ENCODE assay signal across 8 mouse cellular contexts in the genomic region with DNA sequence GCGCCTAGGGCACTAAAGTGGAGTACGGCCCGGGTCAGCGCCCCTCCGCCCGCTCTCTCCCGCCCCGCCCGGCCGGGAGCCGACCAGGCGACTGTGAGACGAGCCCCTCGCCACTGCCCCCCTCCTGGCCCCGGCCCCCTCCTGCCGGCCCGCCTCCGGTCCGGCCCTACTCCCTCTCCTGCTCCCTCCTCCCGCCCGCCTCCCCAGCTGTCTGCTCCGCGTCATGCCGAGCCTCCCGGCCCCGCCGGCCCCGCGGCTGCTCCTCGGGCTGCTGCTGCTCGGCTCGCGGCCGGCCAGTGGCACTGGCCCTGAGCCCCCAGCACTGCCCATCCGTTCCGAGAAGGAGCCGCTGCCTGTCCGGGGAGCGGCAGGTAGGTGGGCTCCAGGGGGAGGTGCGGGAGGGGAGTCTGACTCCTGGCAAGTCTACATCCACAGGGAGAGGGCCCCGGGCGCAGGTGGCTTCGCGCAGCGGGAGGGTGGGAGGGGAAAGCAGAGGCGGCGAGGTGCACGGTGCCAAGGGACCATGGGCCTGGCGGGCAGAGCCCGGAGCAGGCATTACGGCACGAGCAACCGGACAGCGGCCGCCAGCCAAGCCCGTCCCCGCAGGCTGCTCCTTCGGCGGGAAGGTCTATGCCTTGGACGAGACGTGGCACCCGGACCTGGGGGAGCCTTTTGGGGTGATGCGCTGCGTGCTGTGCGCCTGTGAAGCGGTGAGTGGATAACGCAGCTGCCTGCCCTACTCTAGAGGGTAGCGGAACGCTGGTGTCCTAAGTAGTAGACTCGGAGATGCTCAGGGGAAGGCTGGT. TPM values are rescaled to one million over a fixed set of nuclear protein-coding genes. Genes with fewer than 3 reads are reported as not detected.
DNase-seq lines count a peak whose midpoint lies in the region; ATAC-seq lines count a peak whose summit lies in the region.

TSS of gene Chrd (plus strand) at position 203 of the 806 bp plus-strand sequence.

- peaks cover 93% of the 10 kb centered on the region for H3K27me3 ChIP-seq in liver, embryonic 13.5 days
- H3K27me3 ChIP-seq in neural tube, embryonic 13.5 days: peaks cover 30% of the 10 kb centered on the region

- no peaks in the 10 kb centered on the region for H3K9me3 ChIP-seq in liver, embryonic 13.5 days (replicated peaks)
- H3K9me3 ChIP-seq in neural tube, embryonic 13.5 days: no peaks in the 10 kb centered on the region

- no peak within 1 kb of the TSS for H3K27ac ChIP-seq in liver, embryonic 13.5 days
- H3K27ac ChIP-seq in neural tube, embryonic 13.5 days (replicated peaks): peak within 1 kb of the TSS; percentile 78

- 2% methylated on average over 57 of the region's 70 CpGs for WGBS in liver, embryonic 13.5 days (ENCODE audit: insufficient replicate concordance)
- WGBS in neural tube, embryonic 13.5 days: under 1% methylated on average over 65 of the region's 70 CpGs

- peak; percentile 26 for ATAC-seq in liver, embryonic 13.5 days (ENCODE audit: low read depth)
- peak; percentile 79 for ATAC-seq in neural tube, embryonic 13.5 days (ENCODE audit: low read depth)

- H3K9ac ChIP-seq in liver, embryonic 13.5 days: peak within 1 kb of the TSS; percentile 44
- peak within 1 kb of the TSS; percentile 90 for H3K9ac ChIP-seq in neural tube, embryonic 13.5 days

- H3K36me3 ChIP-seq in liver, embryonic 13.5 days: no peaks in the 10 kb centered on the region; the same call in 1 of the 2 replicates
- H3K36me3 ChIP-seq in neural tube, embryonic 13.5 days: peaks cover 21% of the 10 kb centered on the region

- peak; percentile 65 for DNase-seq in right cerebral cortex, adult 18-20 months
- DNase-seq in right cerebral cortex, postnatal 36 days (ENCODE audit: low spot score in 2 of 2): no peak
- peak; percentile 71 for DNase-seq in embryo, embryonic 10.5 days (ENCODE audit: low spot score)
- DNase-seq in heart, adult 18-20 months: peak; percentile 72 to 75
- peak; percentile 36 to 45 for DNase-seq in kidney, adult 8-10 months
- no peak for DNase-seq in liver, embryonic 13.5 days
- no peak for DNase-seq in adipocyte (ENCODE audit: low spot score)

- peaks cover 9% of the 10 kb centered on the region; the same call in 1 of the 2 replicates for H3K4me1 ChIP-seq in liver, embryonic 13.5 days (replicated peaks)
- peaks cover 30% of the 10 kb centered on the region for H3K4me1 ChIP-seq in neural tube, embryonic 13.5 days (replicated peaks)

- H3K4me2 ChIP-seq in liver, embryonic 13.5 days: peak within 1 kb of the TSS; percentile 69
- H3K4me2 ChIP-seq in neural tube, embryonic 13.5 days: peak within 1 kb of the TSS; percentile 98

- H3K4me3 ChIP-seq in liver, embryonic 13.5 days (replicated peaks): peak within 1 kb of the TSS; percentile 55
- H3K4me3 ChIP-seq in neural tube, embryonic 13.5 days: peak within 1 kb of the TSS; percentile 75

RNA-seq across cellular contexts. Expression of gene Chrd, which starts in this region (rescaled TPM):
- 1 to 10 TPM; 1.7 to 2.0 TPM for total RNA-seq in heart, adult 18-20 months (2021)
- 0.31 and 0.38 TPM in 2 replicates for polyA plus RNA-seq in liver, embryonic 13.5 days (2015; fragmentation: Nextera tagmentation; extraction: Ambion mirVana)
- 5.8 and 6.9 TPM in 2 replicates for polyA plus RNA-seq in neural tube, embryonic 13.5 days (2015; fragmentation: Nextera tagmentation; extraction: Ambion mirVana)

Comparison
In these comparisons a context has a peak if more than half of its experiments do, and no peak if none do; other contexts are left out.
1. DNase-seq: peak in right cerebral cortex, adult 18-20 months (single experiment), embryo, embryonic 10.5 days (single experiment), heart, adult 18-20 months (2 of 2) and kidney, adult 8-10 months (2 of 2); none in right cerebral cortex, postnatal 36 days (0 of 2), liver, embryonic 13.5 days (single experiment) and adipocyte (single experiment).
2. Peak in ATAC-seq, H3K4me3 ChIP-seq, H3K9ac ChIP-seq and H3K4me2 ChIP-seq in liver, embryonic 13.5 days; RNA of the gene not detected or under 1 TPM.